Mouse (Mus musculus) frontal cortex, adult 2 months (tissue): ENCODE data around the gene D5Ertd579e. TPM values are rescaled to one million over a fixed set of nuclear protein-coding genes. Genes with fewer than 3 reads are reported as not detected.
A peak's percentile ranks its signal among the peaks of the same experiment; 100 is the strongest.

Experiments used
- DNase-seq, 2 experiments: peaks; one replicate each; pipeline ENCODE4 v3.0.0; 2022; ENCODE audit warnings: low spot score in 1 of 2; ENCODE audit errors: extremely low spot score in 1 of 2
- polyA plus RNA-seq: library from polyadenylated mRNA; depleted of rRNA; stranded (reverse); fragments of >200 nt; gene quantifications from 2 replicates; pipeline ENCODE4 v1.2.3, GENCODE M21; 2012

The D5Ertd579e gene
- polyA plus RNA-seq, 1 experiment = 57.8 TPM

GRCm38 (mm10) chr5:36720710-36721375, 25.0 kb upstream of the D5Ertd579e start:
- peak in 1 of 2 experiments; percentile 37 for DNase-seq

GRCm38 (mm10) chr5:36720219-36720618, 24.4 kb upstream of the D5Ertd579e start:
- no peak for DNase-seq

- no peak for DNase-seq
These were observed 23.8 kb upstream of the D5Ertd579e start for GRCm38 (mm10) chr5:36719601-36720000.

GRCm38 (mm10) chr5:36719135-36719534, 23.3 kb upstream of the D5Ertd579e start:
- DNase-seq = no peak

- DNase-seq = no peak
These were observed 22.1 kb upstream of the D5Ertd579e start for GRCm38 (mm10) chr5:36717889-36718288.

GRCm38 (mm10) chr5:36716816-36717215, 21.0 kb upstream of the D5Ertd579e start:
- no peak for DNase-seq

- no peak for DNase-seq
These were observed 19.0 kb upstream of the D5Ertd579e start for GRCm38 (mm10) chr5:36714832-36715231.

GRCm38 (mm10) chr5:36713693-36714092, 17.9 kb upstream of the D5Ertd579e start:
- DNase-seq = no peak

- DNase-seq = no peak
These were observed 17.0 kb upstream of the D5Ertd579e start for GRCm38 (mm10) chr5:36712553-36713534.

- DNase-seq = no peak
These were observed 16.0 kb upstream of the D5Ertd579e start for GRCm38 (mm10) chr5:36711863-36712262.

- no peak for DNase-seq
These were observed 10.0 kb upstream of the D5Ertd579e start for GRCm38 (mm10) chr5:36705792-36706191.

GRCm38 (mm10) chr5:36705390-36705789, 9.6 kb upstream of the D5Ertd579e start:
- no peak for DNase-seq

GRCm38 (mm10) chr5:36704684-36705083, 8.9 kb upstream of the D5Ertd579e start:
- no peak for DNase-seq

- no peak for DNase-seq
These were observed 5.3 kb upstream of the D5Ertd579e start for GRCm38 (mm10) chr5:36700939-36701620.

- DNase-seq = no peak
These were observed 2.9 kb upstream of the D5Ertd579e start for GRCm38 (mm10) chr5:36698689-36699088.

- no peak for DNase-seq
These were observed 2.3 kb upstream of the D5Ertd579e start for GRCm38 (mm10) chr5:36698067-36698670.

GRCm38 (mm10) chr5:36696504-36697300, 878 bp upstream of the D5Ertd579e start:
- no peak for DNase-seq

GRCm38 (mm10) chr5:36695005-36695404, 819 bp downstream of the D5Ertd579e start:
- DNase-seq = peak in 1 of 2 experiments; percentile 39

GRCm38 (mm10) chr5:36693651-36694050, 2.2 kb downstream of the D5Ertd579e start:
- DNase-seq = no peak

- no peak for DNase-seq
These were observed 4.4 kb downstream of the D5Ertd579e start for GRCm38 (mm10) chr5:36691423-36691822.
